Mouse (Mus musculus): Measurements from ENCODE around the gene Arhgef38. TPM values are rescaled to one million over a fixed set of nuclear protein-coding genes. Genes with fewer than 3 reads are reported as not detected.

Gene Arhgef38
- polyA plus RNA-seq, 1 experiment from 2014 or later = 0.04 TPM

- no peak overlapping the region for H3K4me3 ChIP-seq (ENCODE audit: low read depth, low read length)
- H3K9me3 ChIP-seq (replicated peaks; ENCODE audit: control insufficient read depth, low read length) = no peaks in the 10 kb centered on the region
- no peaks in the 10 kb centered on the region for H3K36me3 ChIP-seq (ENCODE audit: control insufficient read depth, insufficient read depth, low read length)
- H3K27ac ChIP-seq (ENCODE audit: low read depth, low read length) = no peak overlapping the region
- ATAC-seq = no peak
- no peaks in the 10 kb centered on the region for H3K27me3 ChIP-seq (replicated peaks; ENCODE audit: control insufficient read depth, insufficient read depth, low read length)
- DNase-seq (ENCODE audit: low spot score) = peak; percentile 19
- no peak overlapping the region for H3K9ac ChIP-seq (ENCODE audit: low read length)
- H3K4me2 ChIP-seq (ENCODE audit: low read length) = no peak overlapping the region
- no peaks in the 10 kb centered on the region for H3K4me1 ChIP-seq (ENCODE audit: control insufficient read depth, insufficient read depth, low read length)
- 71% methylated on average over 8 of the region's 8 CpGs for WGBS
Observed at GRCm38 (mm10) chr3:133154683-133155082, 80.1 kb downstream of the Arhgef38 start.

GRCm38 (mm10) chr3:133153629-133154028 is 81.1 kb downstream of the Arhgef38 start:
- no peaks in the 10 kb centered on the region for H3K9me3 ChIP-seq (replicated peaks; ENCODE audit: control insufficient read depth, low read length)
- no peaks in the 10 kb centered on the region for H3K36me3 ChIP-seq (ENCODE audit: control insufficient read depth, insufficient read depth, low read length)
- DNase-seq (ENCODE audit: low spot score) (no peak), ATAC-seq (no peak)
- H3K27ac ChIP-seq (ENCODE audit: low read depth, low read length) = no peak overlapping the region
- no peak overlapping the region for H3K4me2 ChIP-seq (ENCODE audit: low read length)
- no peaks in the 10 kb centered on the region for H3K4me1 ChIP-seq (ENCODE audit: control insufficient read depth, insufficient read depth, low read length)
- no peaks in the 10 kb centered on the region for H3K27me3 ChIP-seq (replicated peaks; ENCODE audit: control insufficient read depth, insufficient read depth, low read length)
- H3K4me3 ChIP-seq (ENCODE audit: low read depth, low read length) = no peak overlapping the region
- H3K9ac ChIP-seq (ENCODE audit: low read length) = no peak overlapping the region
- 85% methylated on average over 6 of the region's 6 CpGs for WGBS

GRCm38 (mm10) chr3:133152831-133153230 is 81.9 kb downstream of the Arhgef38 start:
- WGBS = 69% methylated on average over 1 of the region's 1 CpGs
- H3K9me3 ChIP-seq (replicated peaks; ENCODE audit: control insufficient read depth, low read length) = no peaks in the 10 kb centered on the region
- no peaks in the 10 kb centered on the region for H3K36me3 ChIP-seq (ENCODE audit: control insufficient read depth, insufficient read depth, low read length)
- H3K27ac ChIP-seq (ENCODE audit: low read depth, low read length) = no peak overlapping the region
- H3K4me2 ChIP-seq (ENCODE audit: low read length) = no peak overlapping the region
- no peak overlapping the region for H3K9ac ChIP-seq (ENCODE audit: low read length)
- no peak for ATAC-seq
- H3K4me3 ChIP-seq (ENCODE audit: low read depth, low read length) = no peak overlapping the region
- H3K27me3 ChIP-seq (replicated peaks; ENCODE audit: control insufficient read depth, insufficient read depth, low read length) = no peaks in the 10 kb centered on the region
- DNase-seq (ENCODE audit: low spot score) = no peak
- H3K4me1 ChIP-seq (ENCODE audit: control insufficient read depth, insufficient read depth, low read length) = no peaks in the 10 kb centered on the region

- no peak overlapping the region for H3K27ac ChIP-seq (ENCODE audit: low read depth, low read length)
- H3K4me1 ChIP-seq (ENCODE audit: control insufficient read depth, insufficient read depth, low read length) = no peaks in the 10 kb centered on the region
- H3K4me3 ChIP-seq (ENCODE audit: low read depth, low read length) = no peak overlapping the region
- no peak overlapping the region for H3K4me2 ChIP-seq (ENCODE audit: low read length)
- ATAC-seq = no peak
- WGBS = 78% methylated on average over 6 of the region's 6 CpGs
- no peak for DNase-seq (ENCODE audit: low spot score)
- H3K27me3 ChIP-seq (replicated peaks; ENCODE audit: control insufficient read depth, insufficient read depth, low read length) = no peaks in the 10 kb centered on the region
- no peak overlapping the region for H3K9ac ChIP-seq (ENCODE audit: low read length)
- H3K36me3 ChIP-seq (ENCODE audit: control insufficient read depth, insufficient read depth, low read length) = no peaks in the 10 kb centered on the region
- no peaks in the 10 kb centered on the region for H3K9me3 ChIP-seq (replicated peaks; ENCODE audit: control insufficient read depth, low read length)
Observed at GRCm38 (mm10) chr3:133151629-133152028, 83.1 kb downstream of the Arhgef38 start.

GRCm38 (mm10) chr3:133144511-133145147 is 90.1 kb downstream of the Arhgef38 start:
- no peak overlapping the region for H3K27ac ChIP-seq (ENCODE audit: low read depth, low read length)
- DNase-seq (ENCODE audit: low spot score) (peak; percentile 9), ATAC-seq (no peak)
- 81% methylated on average over 6 of the region's 6 CpGs for WGBS
- no peak overlapping the region for H3K4me3 ChIP-seq (ENCODE audit: low read depth, low read length)
- H3K4me1 ChIP-seq (ENCODE audit: control insufficient read depth, insufficient read depth, low read length) = no peaks in the 10 kb centered on the region
- no peaks in the 10 kb centered on the region for H3K36me3 ChIP-seq (ENCODE audit: control insufficient read depth, insufficient read depth, low read length)
- no peaks in the 10 kb centered on the region for H3K27me3 ChIP-seq (replicated peaks; ENCODE audit: control insufficient read depth, insufficient read depth, low read length)
- no peak overlapping the region for H3K4me2 ChIP-seq (ENCODE audit: low read length)
- no peaks in the 10 kb centered on the region for H3K9me3 ChIP-seq (replicated peaks; ENCODE audit: control insufficient read depth, low read length)
- no peak overlapping the region for H3K9ac ChIP-seq (ENCODE audit: low read length)

GRCm38 (mm10) chr3:133141877-133142276 is 92.9 kb downstream of the Arhgef38 start:
- Histone ChIP-seq H3K4me1 (ENCODE audit: control insufficient read depth, insufficient read depth, low read length) (no peaks in the 10 kb centered on the region), H3K4me3 (ENCODE audit: low read depth, low read length) (no peak overlapping the region), H3K9me3 (replicated peaks; ENCODE audit: control insufficient read depth, low read length) (no peaks in the 10 kb centered on the region), H3K27ac (ENCODE audit: low read depth, low read length) (no peak overlapping the region), H3K4me2 (ENCODE audit: low read length) (no peak overlapping the region), H3K27me3 (replicated peaks; ENCODE audit: control insufficient read depth, insufficient read depth, low read length) (no peaks in the 10 kb centered on the region), H3K36me3 (ENCODE audit: control insufficient read depth, insufficient read depth, low read length) (no peaks in the 10 kb centered on the region), H3K9ac (ENCODE audit: low read length) (no peak overlapping the region)
- no peak for ATAC-seq
- DNase-seq (ENCODE audit: low spot score) = no peak
- 88% methylated on average over 6 of the region's 6 CpGs for WGBS

- DNase-seq (ENCODE audit: low spot score) (peak; percentile 3), ATAC-seq (no peak)
- no peak overlapping the region for H3K4me3 ChIP-seq (ENCODE audit: low read depth, low read length)
Observed at GRCm38 (mm10) chr3:133132611-133133010, 102.1 kb downstream of the Arhgef38 start.

GRCm38 (mm10) chr3:133131372-133131771 is 103.4 kb downstream of the Arhgef38 start:
- Histone ChIP-seq H3K9ac (ENCODE audit: low read length) (no peak overlapping the region), H3K27ac (ENCODE audit: low read depth, low read length) (no peak overlapping the region), H3K4me1 (ENCODE audit: control insufficient read depth, insufficient read depth, low read length) (no peaks in the 10 kb centered on the region), H3K4me2 (ENCODE audit: low read length) (no peak overlapping the region), H3K9me3 (replicated peaks; ENCODE audit: control insufficient read depth, low read length) (no peaks in the 10 kb centered on the region), H3K36me3 (ENCODE audit: control insufficient read depth, insufficient read depth, low read length) (no peaks in the 10 kb centered on the region), H3K4me3 (ENCODE audit: low read depth, low read length) (no peak overlapping the region), H3K27me3 (replicated peaks; ENCODE audit: control insufficient read depth, insufficient read depth, low read length) (no peaks in the 10 kb centered on the region)
- ATAC-seq (no peak), DNase-seq (ENCODE audit: low spot score) (no peak)
- WGBS = 92% methylated on average over 5 of the region's 5 CpGs

More at GRCm38 (mm10) chr3:133132611-133133010, 102.1 kb downstream of the Arhgef38 start:
- 56% methylated on average over 8 of the region's 8 CpGs for WGBS
- Histone ChIP-seq H3K27ac (ENCODE audit: low read depth, low read length) (no peak overlapping the region), H3K36me3 (ENCODE audit: control insufficient read depth, insufficient read depth, low read length) (no peaks in the 10 kb centered on the region), H3K4me2 (ENCODE audit: low read length) (no peak overlapping the region), H3K27me3 (replicated peaks; ENCODE audit: control insufficient read depth, insufficient read depth, low read length) (no peaks in the 10 kb centered on the region), H3K9ac (ENCODE audit: low read length) (no peak overlapping the region), H3K4me1 (ENCODE audit: control insufficient read depth, insufficient read depth, low read length) (no peaks in the 10 kb centered on the region), H3K9me3 (replicated peaks; ENCODE audit: control insufficient read depth, low read length) (no peaks in the 10 kb centered on the region)

GRCm38 (mm10) chr3:133113281-133113680 is 121.5 kb downstream of the Arhgef38 start:
- H3K4me1 ChIP-seq (ENCODE audit: control insufficient read depth, insufficient read depth, low read length) = no peaks in the 10 kb centered on the region
- no peaks in the 10 kb centered on the region for H3K27me3 ChIP-seq (replicated peaks; ENCODE audit: control insufficient read depth, insufficient read depth, low read length)
- no peak overlapping the region for H3K4me3 ChIP-seq (ENCODE audit: low read depth, low read length)
- H3K27ac ChIP-seq (ENCODE audit: low read depth, low read length) = no peak overlapping the region
- DNase-seq (ENCODE audit: low spot score) (no peak), ATAC-seq (no peak)
- peaks cover 16% of the 10 kb centered on the region for H3K36me3 ChIP-seq (ENCODE audit: control insufficient read depth, insufficient read depth, low read length)
- H3K4me2 ChIP-seq (ENCODE audit: low read length) = no peak overlapping the region
- 75% methylated on average over 1 of the region's 1 CpGs for WGBS
- no peak overlapping the region for H3K9ac ChIP-seq (ENCODE audit: low read length)
- no peaks in the 10 kb centered on the region for H3K9me3 ChIP-seq (replicated peaks; ENCODE audit: control insufficient read depth, low read length)

Measured in forebrain, embryonic 14.5 days (tissue).